Mouse (Mus musculus) embryonic facial prominence, embryonic 11.5 days (tissue): Measurements from ENCODE around the gene Tmem45a2. TPM values are rescaled to one million over a fixed set of nuclear protein-coding genes. Genes with fewer than 3 reads are reported as not detected.

Experiments used
- ATAC-seq: fragments of 200-750 bp; cut with Nextera tagmentation; replicated peaks from 2 replicates; pipeline ENCODE4 v1.8.0; 2017; ENCODE audit warnings: low read depth; ENCODE audit not compliant: insufficient number of reproducible peaks, low FRiP score, low TSS enrichment
- DNase-seq: peaks from one replicate; pipeline ENCODE4 v3.0.0-alpha.2; 2015; ENCODE audit warnings: low spot score
- H3K27ac ChIP-seq: fragments of 300-500 bp; sonication (generic); replicated peaks from 2 replicates; pipeline ENCODE4 v1.5.1; 2014; ENCODE audit warnings: mild to moderate bottlenecking, low read depth, low read length, control low read depth
- H3K27me3 ChIP-seq: fragments of 300-500 bp; sonication (generic); 2 replicates; pipeline ENCODE4 v1.6.1; 2014; ENCODE audit warnings: mild to moderate bottlenecking, low read length, moderate library complexity, mixed read lengths; ENCODE audit not compliant: control insufficient read depth, insufficient read depth
- H3K36me3 ChIP-seq: fragments of 300-500 bp; sonication (generic); replicated peaks from 2 replicates; pipeline ENCODE4 v1.6.1; 2014; ENCODE audit warnings: low read depth, mild to moderate bottlenecking, low read length, moderate library complexity, mixed read lengths; ENCODE audit not compliant: control insufficient read depth, insufficient read depth
- H3K4me1 ChIP-seq: fragments of 300-500 bp; sonication (generic); 2 replicates; pipeline ENCODE4 v1.6.1; 2014; ENCODE audit warnings: low read length, mixed read lengths; ENCODE audit not compliant: control insufficient read depth, insufficient read depth
- H3K4me2 ChIP-seq: fragments of 300-500 bp; sonication (generic); 2 replicates; pipeline ENCODE4 v1.6.1; 2014; ENCODE audit warnings: low read depth, mild to moderate bottlenecking, control low read depth, low read length, moderate library complexity
- H3K4me3 ChIP-seq: fragments of 300-500 bp; sonication (generic); 2 replicates; pipeline ENCODE4 v1.5.1; 2014; ENCODE audit warnings: low read depth, low read length, control low read depth
- H3K9ac ChIP-seq: fragments of 300-500 bp; sonication (generic); replicated peaks from 2 replicates; pipeline ENCODE4 v1.6.1; 2014; ENCODE audit warnings: mild to moderate bottlenecking, control low read depth, low read length
- H3K9me3 ChIP-seq: fragments of 300-500 bp; sonication (generic); replicated peaks from 2 replicates; pipeline ENCODE4 v1.6.1; 2016; ENCODE audit warnings: mild to moderate bottlenecking, low read length, inconsistent platforms, mixed read lengths; ENCODE audit not compliant: control insufficient read depth
- WGBS: fragments of 180-500 bp; shearing (Covaris S2); extraction: QIAGEN DNeasy Blood & Tissue Kit; methylation state at CpG from one replicate; pipeline ENCODE4 v1.1.7; 2014; 5-methylcytosine and 5-hydroxymethylcytosine counted together
- polyA plus RNA-seq: library from polyadenylated mRNA; unstranded; fragments of >200 nt; fragmentation: Nextera tagmentation; extraction: Ambion mirVana; gene quantifications from 2 replicates; pipeline ENCODE4 v1.2.1, GENCODE M21; 2014

Gene Tmem45a2
- polyA plus RNA-seq: 0.14 TPM in 1 of 2 replicates, not detected in the other

DNA sequence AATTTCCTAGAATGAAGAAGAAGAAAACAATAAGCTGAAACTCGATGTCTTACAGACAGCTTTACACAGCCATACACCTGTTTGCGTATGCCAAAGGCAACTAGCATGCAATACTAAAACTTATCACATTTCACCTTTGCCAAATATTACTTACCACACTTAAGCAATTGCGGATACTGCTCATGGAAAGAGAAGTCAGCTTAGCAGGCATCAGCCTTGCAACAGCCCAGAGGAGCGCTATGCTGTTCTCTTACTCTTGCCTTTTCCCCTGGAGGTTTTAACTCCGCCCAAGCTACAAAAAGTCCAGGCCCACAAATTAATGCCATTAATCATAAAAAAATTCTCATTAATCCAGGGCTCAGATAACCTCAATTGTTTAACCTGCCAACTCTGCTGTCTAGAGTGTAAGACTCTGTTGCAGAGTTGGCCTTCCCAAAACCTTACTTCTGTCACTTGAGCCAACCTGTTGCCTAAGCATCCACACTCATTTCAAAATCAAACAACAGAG, at the start of gene Tmem45a2:
Tmem45a2 (minus strand) TSS at position 241 of the 508 bp plus-strand sequence.
- ATAC-seq: no peak
- 92% methylated on average over 5 of the region's 5 CpGs for WGBS
- no peaks in the 10 kb centered on the region for H3K9me3 ChIP-seq

GRCm38 (mm10) chr16:57117562-57117961, 46.4 kb upstream of the Tmem45a2 start:
- Histone ChIP-seq H3K4me3 (no peak overlapping the region), H3K9ac (no peak overlapping the region), H3K27ac (no peak overlapping the region), H3K4me1 (no peaks in the 10 kb centered on the region), H3K9me3 (no peaks in the 10 kb centered on the region), H3K27me3 (no peaks in the 10 kb centered on the region), H3K36me3 (no peaks in the 10 kb centered on the region), H3K4me2 (no peak overlapping the region)
- DNase-seq (no peak), ATAC-seq (no peak)
- WGBS: 87% methylated on average over 2 of the region's 2 CpGs

More for the DNA sequence above, at the start of gene Tmem45a2:
- Histone ChIP-seq H3K4me1 (no peaks in the 10 kb centered on the region), H3K4me3 (no peak within 1 kb of the TSS), H3K9ac (no peak within 1 kb of the TSS), H3K27me3 (no peaks in the 10 kb centered on the region), H3K27ac (no peak within 1 kb of the TSS), H3K36me3 (no peaks in the 10 kb centered on the region), H3K4me2 (no peak within 1 kb of the TSS)
- DNase-seq: no peak

GRCm38 (mm10) chr16:57116066-57116465, 44.9 kb upstream of the Tmem45a2 start:
- Histone ChIP-seq H3K9me3 (no peaks in the 10 kb centered on the region), H3K27me3 (no peaks in the 10 kb centered on the region), H3K36me3 (no peaks in the 10 kb centered on the region), H3K27ac (no peak overlapping the region), H3K9ac (no peak overlapping the region), H3K4me2 (no peak overlapping the region), H3K4me3 (no peak overlapping the region), H3K4me1 (no peaks in the 10 kb centered on the region)
- DNase-seq: peak; percentile 48
- no peak for ATAC-seq

DNA sequence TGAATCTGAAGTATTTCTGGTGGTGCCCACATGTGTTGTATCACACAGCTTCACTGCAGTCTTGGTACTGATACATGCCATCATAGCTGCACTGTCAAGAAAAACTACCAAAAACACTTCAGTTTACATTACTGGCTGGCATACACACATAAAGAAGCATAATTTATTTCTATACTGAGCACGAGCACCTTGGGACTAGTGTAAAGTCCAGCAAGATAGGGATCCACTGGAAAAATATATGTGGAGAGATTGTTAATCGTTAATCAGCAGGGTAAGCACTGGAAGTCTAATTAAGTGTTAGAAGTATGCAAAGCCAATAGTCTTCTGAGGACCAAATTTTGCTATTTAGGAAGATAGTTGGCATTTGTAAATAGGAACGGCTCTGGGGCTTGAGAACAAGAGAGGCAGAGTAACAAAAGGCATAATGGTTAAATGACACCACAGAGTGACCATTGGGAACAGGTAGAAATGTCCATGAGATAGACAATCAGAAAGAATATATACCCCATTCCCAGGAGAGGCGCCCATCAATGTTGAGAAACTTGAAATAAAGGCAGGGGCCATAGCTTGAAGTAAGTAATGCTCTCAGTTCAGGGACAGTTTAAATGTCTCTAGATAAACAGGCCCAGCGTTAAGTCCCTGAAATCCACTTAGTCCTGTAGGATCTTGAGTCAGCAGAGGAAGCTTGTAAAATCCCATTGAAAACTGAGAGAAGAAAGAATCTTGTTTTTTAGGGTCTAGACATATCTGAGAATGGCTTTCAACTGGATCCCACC, 35.2 kb upstream of the Tmem45a2 start:
- no peak overlapping the region for H3K4me2 ChIP-seq
- no peaks in the 10 kb centered on the region for H3K36me3 ChIP-seq
- no peak for ATAC-seq
- H3K9me3 ChIP-seq: no peaks in the 10 kb centered on the region
- no peak for DNase-seq
- 77% methylated on average over 5 of the region's 5 CpGs for WGBS
- no peak overlapping the region for H3K4me3 ChIP-seq
- no peaks in the 10 kb centered on the region for H3K27me3 ChIP-seq
- H3K4me1 ChIP-seq: no peaks in the 10 kb centered on the region
- no peak overlapping the region for H3K9ac ChIP-seq
- H3K27ac ChIP-seq: no peak overlapping the region

GRCm38 (mm10) chr16:57101174-57101573, 30.0 kb upstream of the Tmem45a2 start:
- no peaks in the 10 kb centered on the region for H3K4me1 ChIP-seq
- H3K27me3 ChIP-seq: no peaks in the 10 kb centered on the region
- no peak overlapping the region for H3K4me2 ChIP-seq
- no peaks in the 10 kb centered on the region for H3K9me3 ChIP-seq
- H3K9ac ChIP-seq: no peak overlapping the region
- H3K27ac ChIP-seq: no peak overlapping the region
- H3K36me3 ChIP-seq: no peaks in the 10 kb centered on the region
- no peak for ATAC-seq
- no peak overlapping the region for H3K4me3 ChIP-seq
- 85% methylated on average over 1 of the region's 1 CpGs for WGBS
- no peak for DNase-seq

DNA sequence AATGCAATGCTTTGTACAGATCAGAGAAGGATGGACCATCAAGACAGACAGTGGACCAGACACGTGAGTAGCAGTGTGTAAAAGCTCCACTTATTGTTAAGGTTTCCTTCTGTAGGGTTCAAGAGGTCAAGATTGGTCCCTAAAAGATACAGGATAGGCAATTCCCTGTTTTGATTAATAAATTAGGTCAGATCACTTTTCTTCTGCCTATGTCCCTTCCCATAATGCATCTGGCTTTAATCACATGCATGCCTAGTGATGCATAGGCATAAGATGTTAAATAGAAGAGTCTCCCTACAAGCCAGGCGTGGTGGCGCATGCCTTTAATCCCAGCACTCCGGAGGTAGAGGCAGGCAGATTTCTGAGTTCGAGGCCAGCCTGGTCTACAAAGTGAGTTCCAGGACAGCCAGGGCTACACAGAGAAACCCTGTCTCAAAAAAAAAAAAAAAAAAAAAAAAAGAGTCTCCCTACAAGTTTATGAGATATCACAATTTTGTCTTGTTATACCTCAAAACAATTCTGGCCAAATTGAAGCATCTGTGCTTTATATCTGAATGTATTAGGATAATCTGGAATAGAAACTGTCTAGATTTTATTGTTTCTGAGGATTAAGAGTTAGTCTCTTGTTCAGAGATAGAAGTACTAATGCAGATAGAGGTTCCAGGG, 28.5 kb upstream of the Tmem45a2 start:
- H3K4me1 ChIP-seq: no peaks in the 10 kb centered on the region
- no peak overlapping the region for H3K4me3 ChIP-seq
- DNase-seq: no peak
- ATAC-seq: no peak
- no peak overlapping the region for H3K4me2 ChIP-seq
- H3K27ac ChIP-seq: no peak overlapping the region
- H3K9ac ChIP-seq: no peak overlapping the region
- WGBS: 65% methylated on average over 5 of the region's 5 CpGs
- no peaks in the 10 kb centered on the region for H3K27me3 ChIP-seq
- no peaks in the 10 kb centered on the region for H3K9me3 ChIP-seq
- H3K36me3 ChIP-seq: no peaks in the 10 kb centered on the region

DNA sequence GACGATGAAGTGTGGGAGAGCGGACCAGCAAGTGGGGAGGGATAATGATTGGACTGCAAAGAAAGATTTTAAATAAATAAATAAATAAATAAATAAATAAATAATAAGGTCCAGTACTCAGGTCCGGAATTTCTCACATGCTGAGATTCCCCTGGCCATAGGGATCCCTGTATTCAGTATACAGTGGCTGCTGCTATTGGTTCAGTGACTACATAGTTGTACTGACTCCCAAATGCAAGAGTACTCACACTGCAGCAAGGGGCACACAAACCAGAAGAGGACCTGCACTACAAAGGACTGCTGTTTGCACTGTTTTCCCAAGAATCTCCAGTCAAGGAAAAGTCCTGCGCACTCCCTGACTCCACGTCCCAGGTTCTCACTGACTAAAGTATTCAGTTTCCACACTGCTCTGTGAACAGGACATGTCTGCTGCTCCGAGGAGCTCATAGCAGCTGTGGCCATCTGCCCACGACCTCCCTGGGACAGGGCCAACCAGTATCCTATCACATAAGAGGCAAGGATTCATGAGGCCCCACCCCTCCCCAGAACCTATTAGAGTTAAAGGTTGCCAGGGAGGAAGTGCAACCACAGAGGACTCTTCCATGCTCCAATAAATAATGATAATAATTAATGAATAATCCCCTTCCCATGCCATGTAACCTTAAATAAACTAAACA, 27.4 kb upstream of the Tmem45a2 start:
- H3K27me3 ChIP-seq: no peaks in the 10 kb centered on the region
- ATAC-seq (no peak), DNase-seq (no peak)
- no peak overlapping the region for H3K27ac ChIP-seq
- H3K9ac ChIP-seq: no peak overlapping the region
- H3K9me3 ChIP-seq: no peaks in the 10 kb centered on the region
- 59% methylated on average over 7 of the region's 7 CpGs for WGBS
- no peaks in the 10 kb centered on the region for H3K4me1 ChIP-seq
- H3K36me3 ChIP-seq: no peaks in the 10 kb centered on the region
- H3K4me2 ChIP-seq: no peak overlapping the region
- no peak overlapping the region for H3K4me3 ChIP-seq
